ENCODE assay signal across 21 mouse cellular contexts in the genomic region with DNA sequence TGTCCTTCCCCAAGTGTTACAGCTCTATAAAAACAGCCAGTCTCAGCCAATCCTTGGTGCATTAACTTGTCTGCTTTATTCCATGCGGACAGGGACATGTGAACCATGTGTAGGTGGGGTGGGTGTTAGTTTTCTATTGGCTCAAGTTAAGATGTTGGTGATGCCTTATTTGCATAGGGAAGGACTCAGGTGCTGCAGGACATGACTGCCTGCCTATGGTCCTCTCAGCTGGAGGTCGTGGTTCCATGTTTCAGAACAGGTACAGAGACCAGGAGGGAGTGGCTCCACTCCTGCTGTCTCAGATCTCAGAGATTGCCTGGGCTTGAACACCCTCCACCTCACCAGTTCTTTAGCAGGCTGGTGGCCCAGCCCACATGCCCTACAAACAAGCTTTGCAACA. TPM values are rescaled to one million over a fixed set of nuclear protein-coding genes. Genes with fewer than 3 reads are reported as not detected.
DNase-seq lines count a peak whose midpoint lies in the region; ATAC-seq lines count a peak whose summit lies in the region.
"Had no signal": no experiment of that assay in that cellular context is flagged by ENCODE, and none has a peak within 500 bp of the region (broad histone marks: within the 10 kb centered on the region; RNA-seq: fewer than 3 reads in every experiment).

No protein-coding gene starts in this region.

- 0 out of 2 replicates have a peak, but pooled peaks cover 6% of the 10 kb centered on the region for H3K9me3 ChIP-seq in heart, embryonic 10.5 days
- 0 out of 2 replicates have a peak, but pooled peaks cover 3% of the 10 kb centered on the region for H3K9me3 ChIP-seq in liver, embryonic 11.5 days (ENCODE audit: control insufficient read depth, low read length)
- H3K9me3 ChIP-seq in liver, embryonic 12.5 days (replicated peaks): peaks cover 16% of the 10 kb centered on the region
- H3K9me3 ChIP-seq: embryonic facial prominence, embryonic 13.5 days; embryonic facial prominence, embryonic 15.5 days; forebrain, embryonic 12.5 days had no signal

- DNase-seq in heart, embryonic 10.5 days (ENCODE audit: low spot score): peak; percentile 25
- DNase-seq in heart, postnatal 25 days (ENCODE audit: low spot score): no peak
- DNase-seq in liver, embryonic 11.5 days (ENCODE audit: low spot score): peak; percentile 3
- DNase-seq: adrenal gland, adult 2 months; adrenal gland, postnatal 10 days; adrenal gland, postnatal 25 days; cerebellum, adult 11 months; cerebellum, adult 18-20 months; cerebellum, adult 8-10 months; cerebellum, adult 9-11 months; cerebellum, postnatal 14 days; cerebellum, postnatal 36 days; embryo, embryonic 11 days had no signal

- H3K4me1 ChIP-seq in heart, embryonic 10.5 days: no peaks in the 10 kb centered on the region
- H3K4me1 ChIP-seq in liver, embryonic 11.5 days (replicated peaks; ENCODE audit: control insufficient read depth, insufficient read depth, low read length): no peaks in the 10 kb centered on the region
- H3K4me1 ChIP-seq in liver, embryonic 12.5 days: no peaks in the 10 kb centered on the region
- H3K4me1 ChIP-seq: embryonic facial prominence, embryonic 13.5 days; embryonic facial prominence, embryonic 15.5 days; forebrain, embryonic 10.5 days had no signal

- H3K4me3 ChIP-seq in heart, embryonic 10.5 days: no peak overlapping the region
- H3K4me3 ChIP-seq in liver, embryonic 11.5 days (ENCODE audit: low read depth, low read length): no peak overlapping the region
- no peak overlapping the region for H3K4me3 ChIP-seq in liver, embryonic 12.5 days
- H3K4me3 ChIP-seq: embryonic facial prominence, embryonic 13.5 days; embryonic facial prominence, embryonic 15.5 days; erythroblast, embryonic 14.5 days; forebrain, embryonic 10.5 days; forebrain, embryonic 12.5 days had no signal

- no peak for ATAC-seq in liver, embryonic 11.5 days (replicated peaks; ENCODE audit: low FRiP score)
- ATAC-seq in liver, embryonic 12.5 days: no peak
- ATAC-seq: forebrain, embryonic 14.5 days; forebrain, embryonic 16.5 days had no signal

- H3K27ac ChIP-seq in heart, embryonic 10.5 days: no peak overlapping the region
- no peak overlapping the region for H3K27ac ChIP-seq in liver, embryonic 11.5 days (ENCODE audit: low read depth, low read length)
- H3K27ac ChIP-seq in liver, embryonic 12.5 days: no peak overlapping the region
- H3K27ac ChIP-seq: embryonic facial prominence, embryonic 13.5 days; embryonic facial prominence, embryonic 15.5 days; forebrain, embryonic 10.5 days; forebrain, embryonic 12.5 days had no signal

- intact Hi-C loops in heart, postnatal 25 days (cut with DNase I): no loop called here

- H3K36me3 ChIP-seq in heart, embryonic 10.5 days: no peaks in the 10 kb centered on the region; the same call in 1 of the 2 replicates
- no peaks in the 10 kb centered on the region for H3K36me3 ChIP-seq in liver, embryonic 11.5 days (ENCODE audit: control insufficient read depth, insufficient read depth, low read length)
- H3K36me3 ChIP-seq in liver, embryonic 12.5 days: no peaks in the 10 kb centered on the region
- H3K36me3 ChIP-seq: embryonic facial prominence, embryonic 13.5 days; embryonic facial prominence, embryonic 15.5 days; forebrain, embryonic 10.5 days; forebrain, embryonic 12.5 days had no signal

- WGBS in heart, embryonic 10.5 days: 61% methylated on average over 2 of the region's 2 CpGs
- WGBS in liver, embryonic 11.5 days: 70% methylated on average over 2 of the region's 2 CpGs
- 53% methylated on average over 2 of the region's 2 CpGs for WGBS in liver, embryonic 12.5 days (ENCODE audit: insufficient replicate concordance)

- H3K9ac ChIP-seq in liver, embryonic 11.5 days (ENCODE audit: low read depth, low read length): no peak overlapping the region
- H3K9ac ChIP-seq in liver, embryonic 12.5 days: no peak overlapping the region
- H3K9ac ChIP-seq: embryonic facial prominence, embryonic 13.5 days; embryonic facial prominence, embryonic 15.5 days; forebrain, embryonic 12.5 days had no signal

- H3K4me2 ChIP-seq in liver, embryonic 11.5 days: no peak overlapping the region
- no peak overlapping the region for H3K4me2 ChIP-seq in liver, embryonic 12.5 days
- H3K4me2 ChIP-seq: embryonic facial prominence, embryonic 13.5 days; embryonic facial prominence, embryonic 15.5 days; forebrain, embryonic 12.5 days had no signal

- H3K27me3 ChIP-seq in heart, embryonic 10.5 days (ENCODE audit: insufficient read depth, poor library complexity, severe bottlenecking): no peaks in the 10 kb centered on the region
- no peaks in the 10 kb centered on the region for H3K27me3 ChIP-seq in liver, embryonic 11.5 days (replicated peaks; ENCODE audit: control insufficient read depth, insufficient read depth, low read length)
- no peaks in the 10 kb centered on the region for H3K27me3 ChIP-seq in liver, embryonic 12.5 days (replicated peaks)
- H3K27me3 ChIP-seq: embryonic facial prominence, embryonic 13.5 days; embryonic facial prominence, embryonic 15.5 days; forebrain, embryonic 12.5 days had no signal

RNA-seq across cellular contexts. Expression of a gene that starts 44.7 kb away (rescaled TPM):
- 44.5 and 53.4 TPM in 2 replicates for polyA plus RNA-seq in heart, embryonic 10.5 days (2016; fragmentation: Nextera tagmentation; extraction: Ambion mirVana)
- total RNA-seq in heart, postnatal 25 days (2021): 10 to 100 TPM; 32.3 to 40.3 TPM
- polyA plus RNA-seq in liver, embryonic 11.5 days (2014; fragmentation: Nextera tagmentation; extraction: Ambion mirVana): 20.4 and 25.4 TPM in 2 replicates
- 18.3 and 18.6 TPM in 2 replicates for polyA plus RNA-seq in liver, embryonic 12.5 days (2016; fragmentation: Nextera tagmentation; extraction: Ambion mirVana)

RNA-seq across cellular contexts. Expression of a gene that starts 44.8 kb away (rescaled TPM):
- polyA plus RNA-seq in heart, embryonic 10.5 days (2016; fragmentation: Nextera tagmentation; extraction: Ambion mirVana): 13.9 and 14.2 TPM in 2 replicates
- total RNA-seq in heart, postnatal 25 days (2021): 10 to 100 TPM; 21.3 to 25.5 TPM
- polyA plus RNA-seq in liver, embryonic 11.5 days (2014; fragmentation: Nextera tagmentation; extraction: Ambion mirVana): 24.2 and 26.5 TPM in 2 replicates
- 17.2 and 17.4 TPM in 2 replicates for polyA plus RNA-seq in liver, embryonic 12.5 days (2016; fragmentation: Nextera tagmentation; extraction: Ambion mirVana)
